Mouse (Mus musculus): ENCODE data around the gene Gm17535.
A peak's percentile ranks its signal among the peaks of the same experiment; 100 is the strongest.
"Not testable (repeated sequence)": the region's sequence is repeated elsewhere in the genome, so short reads cannot be mapped to it uniquely, and the experiment has no call there.

Gm17535 gene

GRCm38 (mm10) chr9:3034299-3034698 is at the start of gene Gm17535:
Gm17535 (plus strand) TSS chr9:3034599.
- DNase-seq (ENCODE audit: extremely low read depth, low read depth) = not testable (repeated sequence)

GRCm38 (mm10) chr9:3000445-3000972 is 33.9 kb upstream of the Gm17535 start, which contains the start of gene Gm10722:
Gm10722 (plus strand) TSS chr9:3000922.
- DNase-seq (ENCODE audit: extremely low read depth, low read depth) = peak; percentile 32

DNA sequence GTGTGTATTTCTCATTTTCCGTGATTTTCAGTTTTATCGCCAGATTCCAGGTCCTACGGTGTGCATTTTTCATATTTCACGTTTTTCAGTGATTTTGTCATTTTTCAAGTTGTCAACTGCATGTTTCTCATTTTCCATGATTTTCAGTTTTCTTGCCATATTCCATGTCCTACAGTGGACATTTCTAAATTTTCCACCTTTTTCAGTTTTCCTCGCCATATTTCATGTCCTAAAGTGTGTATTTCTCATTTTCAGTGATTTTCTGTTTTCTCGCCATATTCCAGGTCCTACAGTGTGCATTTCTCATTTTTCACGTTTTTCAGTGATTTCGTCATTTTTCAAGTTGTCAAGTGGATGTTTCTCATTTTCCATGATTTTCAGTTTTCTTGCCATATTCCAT is 33.4 kb upstream of the Gm17535 start:
- DNase-seq (ENCODE audit: extremely low read depth, low read depth) = not testable (repeated sequence)

- DNase-seq (ENCODE audit: extremely low read depth, low read depth) = peak; percentile 25
Measured at GRCm38 (mm10) chr9:3001948-3002659, 32.3 kb upstream of the Gm17535 start.

- not testable (repeated sequence) for DNase-seq (ENCODE audit: extremely low read depth, low read depth)
Measured at GRCm38 (mm10) chr9:3002794-3003396, 31.5 kb upstream of the Gm17535 start, which contains the start of gene Gm11168. Gm11168 (plus strand) TSS chr9:3003346.

- DNase-seq (ENCODE audit: extremely low read depth, low read depth) = not testable (repeated sequence)
Measured at GRCm38 (mm10) chr9:3006179-3006578, 28.2 kb upstream of the Gm17535 start.

- DNase-seq (ENCODE audit: extremely low read depth, low read depth) = not testable (repeated sequence)
Measured at GRCm38 (mm10) chr9:3006636-3007035, 27.8 kb upstream of the Gm17535 start.

- DNase-seq (ENCODE audit: extremely low read depth, low read depth) = peak; percentile 9
Measured at GRCm38 (mm10) chr9:3007272-3007671, 27.1 kb upstream of the Gm17535 start.

DNA sequence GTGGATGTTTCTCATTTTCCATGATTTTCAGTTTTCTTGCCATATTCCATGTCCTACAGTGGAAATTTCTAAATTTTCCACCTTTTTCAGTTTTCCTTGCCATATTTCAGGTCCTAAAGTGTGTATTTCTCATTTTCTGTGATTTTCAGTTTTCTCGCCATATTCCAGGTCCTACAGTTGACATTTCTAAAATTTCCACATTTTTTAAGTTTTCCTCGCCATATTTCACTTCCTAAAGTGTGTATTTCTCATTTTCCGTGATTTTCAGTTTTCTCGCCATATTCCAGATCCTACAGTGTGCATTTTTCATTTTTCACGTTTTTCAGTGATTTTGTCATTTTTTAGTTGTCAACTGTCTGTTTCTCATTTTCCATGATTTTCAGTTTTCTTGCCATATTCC is 25.1 kb upstream of the Gm17535 start:
- DNase-seq (ENCODE audit: extremely low read depth, low read depth) = not testable (repeated sequence)

GRCm38 (mm10) chr9:3012054-3012621 is 22.3 kb upstream of the Gm17535 start:
- DNase-seq (ENCODE audit: extremely low read depth, low read depth) = not testable (repeated sequence)

DNA sequence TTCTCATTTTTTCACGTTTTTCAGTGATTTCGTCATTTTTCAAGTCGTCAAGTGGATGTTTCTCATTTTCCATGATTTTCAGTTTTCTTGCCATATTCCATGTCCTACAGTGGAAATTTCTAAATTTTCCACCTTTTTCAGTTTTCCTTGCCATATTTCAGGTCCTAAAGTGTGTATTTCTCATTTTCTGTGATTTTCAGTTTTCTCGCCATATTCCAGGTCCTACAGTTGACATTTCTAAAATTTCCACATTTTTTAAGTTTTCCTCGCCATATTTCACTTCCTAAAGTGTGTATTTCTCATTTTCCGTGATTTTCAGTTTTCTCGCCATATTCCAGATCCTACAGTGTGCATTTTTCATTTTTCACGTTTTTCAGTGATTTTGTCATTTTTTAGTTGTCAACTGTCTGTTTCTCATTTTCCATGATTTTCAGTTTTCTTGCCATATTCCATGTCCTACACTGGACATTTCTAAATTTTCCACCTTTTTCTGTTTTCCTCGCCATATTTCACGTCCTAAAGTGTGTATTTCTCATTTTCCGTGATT is 21.6 kb upstream of the Gm17535 start, which contains the start of gene Gm10721:
Gene Gm10721 (plus strand): TSS at position 408 of the 547 bp plus-strand sequence.
- not testable (repeated sequence) for DNase-seq (ENCODE audit: extremely low read depth, low read depth)

DNA sequence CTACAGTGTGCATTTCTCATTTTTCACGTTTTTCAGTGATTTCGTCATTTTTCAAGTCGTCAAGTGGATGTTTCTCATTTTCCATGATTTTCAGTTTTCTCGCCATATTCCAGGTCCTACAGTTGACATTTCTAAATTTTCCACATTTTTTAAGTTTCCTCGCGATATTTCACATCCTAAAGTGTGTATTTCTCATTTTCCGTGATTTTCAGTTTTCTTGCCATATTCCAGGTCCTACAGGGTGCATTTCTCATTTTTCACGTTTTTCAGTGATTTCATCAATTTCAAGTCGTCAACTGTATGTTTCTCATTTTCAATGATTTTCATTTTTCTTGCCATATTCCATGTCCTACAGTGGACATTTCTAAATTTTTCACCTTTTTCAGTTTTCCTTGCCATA is 19.0 kb upstream of the Gm17535 start, which contains the start of gene Gm10720:
Gene Gm10720 (plus strand): TSS at position 301 of the 400 bp plus-strand sequence.
- not testable (repeated sequence) for DNase-seq (ENCODE audit: extremely low read depth, low read depth)

GRCm38 (mm10) chr9:3015896-3016295 is 18.5 kb upstream of the Gm17535 start:
- DNase-seq (ENCODE audit: extremely low read depth, low read depth) = not testable (repeated sequence)

- not testable (repeated sequence) for DNase-seq (ENCODE audit: extremely low read depth, low read depth)
Measured at GRCm38 (mm10) chr9:3017108-3017507, 17.3 kb upstream of the Gm17535 start, which contains the start of gene Gm10719. Gm10719 (plus strand) TSS chr9:3017408.

DNA sequence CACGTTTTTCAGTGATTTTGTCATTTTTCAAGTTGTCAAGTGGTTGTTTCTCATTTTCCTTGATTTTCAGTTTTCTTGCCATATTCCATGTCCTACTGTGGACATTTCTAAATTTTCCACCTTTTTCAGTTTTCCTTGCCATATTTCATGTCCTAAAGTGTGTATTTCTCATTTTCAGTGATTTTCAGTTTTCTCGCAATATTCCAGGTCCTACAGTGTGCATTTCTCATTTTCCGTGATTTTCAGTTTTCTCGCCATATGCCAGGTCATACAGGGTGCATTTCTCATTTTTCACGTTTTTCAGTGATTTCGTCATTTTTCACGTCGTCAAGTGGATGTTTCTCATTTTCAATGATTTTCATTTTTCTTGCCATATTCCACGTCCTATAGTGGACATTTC is 15.5 kb upstream of the Gm17535 start:
- DNase-seq (ENCODE audit: extremely low read depth, low read depth) = not testable (repeated sequence)

DNA sequence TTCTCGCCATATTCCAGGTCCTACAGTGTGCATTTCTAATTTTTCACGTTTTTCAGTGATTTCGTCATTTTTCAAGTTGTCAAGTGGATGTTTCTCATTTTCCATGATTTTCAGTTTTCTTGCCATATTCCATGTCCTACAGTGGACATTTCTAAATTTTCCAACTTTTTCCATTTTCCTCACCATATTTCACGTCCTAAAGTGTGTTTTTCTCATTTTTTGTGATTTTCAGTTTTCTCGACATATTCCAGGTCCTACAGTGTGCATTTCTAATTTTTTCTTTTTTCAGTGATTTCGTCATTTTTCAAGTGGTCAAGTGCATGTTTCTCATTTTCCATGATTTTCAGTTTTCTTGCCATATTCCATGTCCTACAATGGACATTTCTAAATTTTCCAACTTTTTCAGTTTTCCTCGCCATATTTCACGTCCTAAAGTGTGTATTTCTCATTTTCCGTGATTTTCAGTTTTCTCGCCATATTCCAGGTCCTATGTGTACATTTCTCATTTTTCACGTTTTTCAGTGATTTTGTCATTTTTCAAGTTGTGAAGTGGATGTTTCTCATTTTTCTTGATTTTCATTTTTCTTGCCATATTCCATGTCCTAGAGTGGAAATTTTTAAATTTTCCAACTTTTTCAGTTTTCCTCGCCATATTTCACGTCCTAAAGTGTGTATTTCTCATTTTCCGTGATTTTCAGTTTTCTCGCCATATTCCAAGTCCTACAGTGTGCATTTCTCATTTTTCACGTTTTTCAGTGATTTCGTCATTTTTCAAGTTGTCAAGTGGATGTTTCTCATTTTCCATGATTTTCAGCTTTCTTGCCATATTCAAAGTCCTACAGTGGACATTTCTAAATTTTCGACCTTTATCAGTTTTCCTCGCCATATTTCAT is 14.3 kb upstream of the Gm17535 start:
- not testable (repeated sequence) for DNase-seq (ENCODE audit: extremely low read depth, low read depth)

- DNase-seq (ENCODE audit: extremely low read depth, low read depth) = peak; percentile 14
Measured at GRCm38 (mm10) chr9:3022316-3023008, 11.9 kb upstream of the Gm17535 start.

DNA sequence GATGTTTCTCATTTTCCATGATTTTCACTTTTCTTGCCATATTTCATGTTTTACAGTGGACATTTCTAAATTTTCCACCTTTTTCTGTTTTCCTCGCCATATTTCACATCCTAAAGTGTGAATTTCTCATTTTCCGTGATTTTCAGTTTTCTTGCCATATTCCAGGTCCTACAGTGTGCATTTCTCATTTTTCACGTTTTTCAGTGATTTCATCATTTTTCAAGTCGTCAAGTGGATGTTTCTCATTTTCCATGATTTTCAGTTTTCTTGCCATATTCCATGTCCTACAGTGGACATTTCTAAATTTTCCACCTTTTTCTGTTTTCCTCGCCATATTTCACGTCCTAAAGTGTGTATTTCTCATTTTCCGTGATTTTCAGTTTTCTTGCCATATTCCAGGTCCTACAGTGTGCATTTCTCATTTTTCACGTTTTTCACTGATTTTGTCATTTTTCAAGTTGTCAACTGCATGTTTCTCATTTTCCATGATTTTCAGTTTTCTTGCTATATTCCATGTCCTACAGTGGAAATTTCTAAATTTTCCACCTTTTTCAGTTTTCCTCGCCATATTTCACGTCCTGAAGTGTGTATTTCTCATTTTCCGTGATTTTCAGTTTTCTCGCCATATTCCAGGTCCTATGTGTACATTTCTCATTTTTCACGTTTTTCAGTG is 11.0 kb upstream of the Gm17535 start, which contains the start of gene Gm10718:
Gene Gm10718 (plus strand): TSS at position 236 of the 673 bp plus-strand sequence.
- DNase-seq (ENCODE audit: extremely low read depth, low read depth) = not testable (repeated sequence)
